Mouse (Mus musculus) embryonic facial prominence, embryonic 13.5 days (tissue): Measurements from ENCODE around the gene Pigv. TPM values are rescaled to one million over a fixed set of nuclear protein-coding genes. Genes with fewer than 3 reads are reported as not detected.
A peak's percentile ranks its signal among the peaks of the same experiment; 100 is the strongest.

Source experiments
- ATAC-seq: fragments of 200-750 bp; cut with Nextera tagmentation; 2 replicates; pipeline ENCODE4 v1.8.0; 2017; ENCODE audit warnings: low read depth; ENCODE audit not compliant: insufficient number of reproducible peaks, insufficient read depth, low FRiP score, low TSS enrichment
- H3K27ac ChIP-seq: fragments of 300-500 bp; sonication (generic); 2 replicates; pipeline ENCODE4 v1.5.1; 2015; ENCODE audit warnings: moderate library complexity, mild to moderate bottlenecking, inconsistent platforms
- H3K27me3 ChIP-seq: fragments of 300-500 bp; sonication (generic); 2 replicates; pipeline ENCODE4 v1.6.1; 2015; ENCODE audit warnings: mild to moderate bottlenecking, inconsistent platforms
- H3K36me3 ChIP-seq: fragments of 300-500 bp; sonication (generic); 2 replicates; pipeline ENCODE4 v1.6.1; 2015; ENCODE audit warnings: mild to moderate bottlenecking, inconsistent platforms
- H3K4me1 ChIP-seq: fragments of 300-500 bp; sonication (generic); 2 replicates; pipeline ENCODE4 v1.6.1; 2015; ENCODE audit warnings: inconsistent platforms
- H3K4me2 ChIP-seq: fragments of 300-500 bp; sonication (generic); 2 replicates; pipeline ENCODE4 v1.6.1; 2015; ENCODE audit warnings: moderate library complexity, mild to moderate bottlenecking, inconsistent platforms
- H3K4me3 ChIP-seq: fragments of 300-500 bp; sonication (generic); 2 replicates; pipeline ENCODE4 v1.5.1; 2015; ENCODE audit warnings: mild to moderate bottlenecking, inconsistent platforms
- H3K9ac ChIP-seq: fragments of 300-500 bp; sonication (generic); 2 replicates; pipeline ENCODE4 v1.6.1; 2015; ENCODE audit warnings: mild to moderate bottlenecking, inconsistent platforms
- H3K9me3 ChIP-seq: fragments of 300-500 bp; sonication (generic); 2 replicates; pipeline ENCODE4 v1.6.1; 2016; ENCODE audit warnings: inconsistent platforms
- WGBS: fragments of 180-500 bp; shearing (Covaris S2); methylation state at CpG from one replicate; pipeline ENCODE4 v1.1.7; 2015; ENCODE audit warnings: mixed read lengths; 5-methylcytosine and 5-hydroxymethylcytosine counted together
- polyA plus RNA-seq: library from polyadenylated mRNA; unstranded; fragments of >200 nt; fragmentation: Nextera tagmentation; extraction: Ambion mirVana; gene quantifications from 2 replicates; pipeline ENCODE4 v1.2.1, GENCODE M21; 2015

Pigv gene
- polyA plus RNA-seq, 1 experiment from 2014 or later = 17.4 TPM

- no peak overlapping the region for H3K4me3 ChIP-seq
- no peak overlapping the region for H3K9ac ChIP-seq
- peaks cover 100% of the 10 kb centered on the region for H3K36me3 ChIP-seq
- no peak overlapping the region for H3K4me2 ChIP-seq
- no peaks in the 10 kb centered on the region for H3K27me3 ChIP-seq
- WGBS = 68% methylated on average over 7 of the region's 7 CpGs
- no peak overlapping the region for H3K27ac ChIP-seq
- H3K9me3 ChIP-seq = no peaks in the 10 kb centered on the region
- ATAC-seq = no peak
- H3K4me1 ChIP-seq = peaks cover 22% of the 10 kb centered on the region
These were observed 16.1 kb upstream of the Pigv start for GRCm38 (mm10) chr4:133688417-133689067.

GRCm38 (mm10) chr4:133687126-133687525, 14.7 kb upstream of the Pigv start:
- Histone ChIP-seq H3K36me3 (peaks cover 99% of the 10 kb centered on the region), H3K4me1 (peaks cover 22% of the 10 kb centered on the region), H3K27ac (no peak overlapping the region), H3K27me3 (no peaks in the 10 kb centered on the region), H3K9me3 (no peaks in the 10 kb centered on the region), H3K9ac (no peak overlapping the region), H3K4me3 (no peak overlapping the region), H3K4me2 (no peak overlapping the region)
- 86% methylated on average over 5 of the region's 5 CpGs for WGBS
- no peak for ATAC-seq

- no peak overlapping the region for H3K9ac ChIP-seq
- H3K27ac ChIP-seq = no peak overlapping the region
- no peak overlapping the region for H3K4me2 ChIP-seq
- no peaks in the 10 kb centered on the region for H3K27me3 ChIP-seq
- WGBS = 86% methylated on average over 11 of the region's 11 CpGs
- H3K4me3 ChIP-seq = no peak overlapping the region
- peaks cover 99% of the 10 kb centered on the region for H3K36me3 ChIP-seq
- H3K4me1 ChIP-seq = peaks cover 17% of the 10 kb centered on the region
- ATAC-seq = no peak
- no peaks in the 10 kb centered on the region for H3K9me3 ChIP-seq
These were observed 14.1 kb upstream of the Pigv start for GRCm38 (mm10) chr4:133686512-133686911.

- no peak overlapping the region for H3K4me3 ChIP-seq
- no peak overlapping the region for H3K9ac ChIP-seq
- H3K27ac ChIP-seq = no peak overlapping the region
- H3K27me3 ChIP-seq = no peaks in the 10 kb centered on the region
- H3K36me3 ChIP-seq = peaks cover 69% of the 10 kb centered on the region
- no peak overlapping the region for H3K4me2 ChIP-seq
- peaks cover 19% of the 10 kb centered on the region for H3K4me1 ChIP-seq
- ATAC-seq = no peak
- WGBS = 85% methylated on average over 14 of the region's 14 CpGs
- no peaks in the 10 kb centered on the region for H3K9me3 ChIP-seq
These were observed 7.8 kb upstream of the Pigv start for GRCm38 (mm10) chr4:133680206-133680786.

- no peak for ATAC-seq
- Histone ChIP-seq H3K27ac (no peak overlapping the region), H3K9me3 (no peaks in the 10 kb centered on the region), H3K36me3 (peaks cover 63% of the 10 kb centered on the region), H3K4me1 (peaks cover 19% of the 10 kb centered on the region), H3K27me3 (no peaks in the 10 kb centered on the region), H3K9ac (no peak overlapping the region), H3K4me3 (no peak overlapping the region), H3K4me2 (no peak overlapping the region)
- WGBS = 76% methylated on average over 7 of the region's 7 CpGs
These were observed 7.2 kb upstream of the Pigv start for GRCm38 (mm10) chr4:133679629-133680028.

GRCm38 (mm10) chr4:133677266-133677665, 4.8 kb upstream of the Pigv start:
- Histone ChIP-seq H3K4me1 (peaks cover 33% of the 10 kb centered on the region), H3K27ac (no peak overlapping the region)
- WGBS = 75% methylated on average over 7 of the region's 7 CpGs

GRCm38 (mm10) chr4:133676189-133676588, 3.7 kb upstream of the Pigv start:
- peaks cover 29% of the 10 kb centered on the region for H3K36me3 ChIP-seq
- H3K9me3 ChIP-seq = no peaks in the 10 kb centered on the region
- no peak overlapping the region for H3K9ac ChIP-seq
- no peak for ATAC-seq
- H3K4me2 ChIP-seq = no peak overlapping the region
- H3K27me3 ChIP-seq = no peaks in the 10 kb centered on the region
- WGBS = 42% methylated on average over 3 of the region's 3 CpGs
- H3K4me3 ChIP-seq = no peak overlapping the region
- peaks cover 39% of the 10 kb centered on the region for H3K4me1 ChIP-seq
- H3K27ac ChIP-seq = peak overlapping the region; percentile 35

More at GRCm38 (mm10) chr4:133677266-133677665, 4.8 kb upstream of the Pigv start:
- Histone ChIP-seq H3K9ac (no peak overlapping the region), H3K9me3 (no peaks in the 10 kb centered on the region), H3K27me3 (no peaks in the 10 kb centered on the region), H3K4me3 (no peak overlapping the region), H3K4me2 (no peak overlapping the region), H3K36me3 (peaks cover 40% of the 10 kb centered on the region)
- ATAC-seq = no peak

- Histone ChIP-seq H3K4me2 (no peak overlapping the region), H3K27ac (peak overlapping the region; percentile 35), H3K9ac (no peak overlapping the region), H3K36me3 (peaks cover 24% of the 10 kb centered on the region), H3K27me3 (no peaks in the 10 kb centered on the region), H3K9me3 (no peaks in the 10 kb centered on the region), H3K4me3 (no peak overlapping the region), H3K4me1 (peaks cover 43% of the 10 kb centered on the region)
- no peak for ATAC-seq
- 6% methylated on average over 5 of the region's 5 CpGs for WGBS
These were observed 3.2 kb upstream of the Pigv start for GRCm38 (mm10) chr4:133675594-133676016.

- Histone ChIP-seq H3K27ac (peak overlapping the region; percentile 99), H3K9me3 (no peaks in the 10 kb centered on the region), H3K4me2 (peak overlapping the region; percentile 76), H3K36me3 (peaks cover 18% of the 10 kb centered on the region), H3K4me3 (no peak overlapping the region), H3K9ac (peak overlapping the region; percentile 51; the same call in 1 of the 2 replicates), H3K27me3 (no peaks in the 10 kb centered on the region), H3K4me1 (peaks cover 52% of the 10 kb centered on the region)
- WGBS = 70% methylated on average over 8 of the region's 8 CpGs
- ATAC-seq = no peak
These were observed 1.9 kb upstream of the Pigv start for GRCm38 (mm10) chr4:133674331-133674695.

- Histone ChIP-seq H3K4me2 (peak overlapping the region; percentile 76), H3K4me1 (peaks cover 52% of the 10 kb centered on the region)
These were observed 1.4 kb upstream of the Pigv start for GRCm38 (mm10) chr4:133673666-133674330.

GRCm38 (mm10) chr4:133672845-133673647, 599 bp upstream of the Pigv start:
- no peak; the same call in 1 of the 2 replicates for ATAC-seq
- H3K9me3 ChIP-seq = no peaks in the 10 kb centered on the region
- peak overlapping the region; percentile 76 for H3K4me2 ChIP-seq
- H3K27ac ChIP-seq = peak overlapping the region; percentile 99
- H3K36me3 ChIP-seq = peaks cover 11% of the 10 kb centered on the region
- peaks cover 52% of the 10 kb centered on the region for H3K4me1 ChIP-seq
- H3K9ac ChIP-seq = peak overlapping the region; percentile 93
- 1% methylated on average over 24 of the region's 24 CpGs for WGBS
- no peaks in the 10 kb centered on the region for H3K27me3 ChIP-seq
- H3K4me3 ChIP-seq = peak overlapping the region; percentile 76

More at GRCm38 (mm10) chr4:133673666-133674330, 1.4 kb upstream of the Pigv start:
- no peaks in the 10 kb centered on the region for H3K9me3 ChIP-seq
- H3K9ac ChIP-seq = peak overlapping the region; percentile 51; the same call in 1 of the 2 replicates
- H3K27ac ChIP-seq = peak overlapping the region; percentile 99
- no peaks in the 10 kb centered on the region for H3K27me3 ChIP-seq
- no peak for ATAC-seq
- no peak overlapping the region; the same call in 1 of the 2 replicates for H3K4me3 ChIP-seq
- peaks cover 16% of the 10 kb centered on the region for H3K36me3 ChIP-seq
- 34% methylated on average over 10 of the region's 10 CpGs for WGBS
